Mouse (Mus musculus): ENCODE measurements around the gene Rsrp1.

Rsrp1 gene

GRCm38 (mm10) chr4:134922111-134922924 is 1.1 kb upstream of the Rsrp1 start:
- DNase-seq (ENCODE audit: low spot score) = no peak

- no peak for DNase-seq (ENCODE audit: low spot score)
Observed at GRCm38 (mm10) chr4:134922925-134923244, 507 bp upstream of the Rsrp1 start.

DNA sequence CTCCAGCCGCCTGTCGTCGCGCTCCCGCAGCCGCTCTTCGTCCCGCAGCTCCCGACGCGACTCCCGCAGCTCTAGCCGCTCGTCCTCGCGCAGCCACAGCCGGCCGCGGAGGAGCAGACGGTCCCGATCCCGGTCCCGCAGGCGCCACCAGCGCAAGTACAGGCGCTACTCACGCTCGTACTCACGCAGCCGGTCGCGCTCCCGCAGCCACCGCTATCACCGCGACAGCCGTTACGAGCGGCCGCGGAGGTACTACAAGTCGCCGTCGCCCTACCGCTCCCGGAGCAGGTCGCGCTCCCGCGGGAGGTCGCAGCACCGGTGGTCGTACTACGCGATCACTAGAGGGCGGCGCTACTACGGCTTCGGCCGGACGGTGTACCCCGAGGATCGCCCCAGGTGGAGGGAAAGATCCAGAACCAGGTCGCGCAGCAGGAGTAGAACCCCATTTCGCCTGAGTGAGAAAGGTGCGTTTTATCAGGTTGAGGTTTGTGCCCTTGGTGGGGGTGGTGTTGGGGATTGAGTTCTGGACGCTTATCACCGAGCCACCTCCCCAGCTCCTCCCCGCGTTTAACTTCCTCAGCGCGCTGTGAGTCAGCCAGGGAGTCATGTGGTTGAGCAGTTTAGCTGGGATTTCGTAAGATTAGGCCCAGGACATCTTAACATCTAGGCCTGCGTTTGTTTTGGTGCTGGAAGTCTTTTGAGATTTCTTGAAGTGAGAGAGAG is 788 bp downstream of the Rsrp1 start:
- DNase-seq (ENCODE audit: low spot score) = no peak

GRCm38 (mm10) chr4:134925206-134925605 is 1.8 kb downstream of the Rsrp1 start:
- no peak for DNase-seq (ENCODE audit: low spot score)

GRCm38 (mm10) chr4:134927815-134928463 is 4.5 kb downstream of the Rsrp1 start:
- no peak for DNase-seq (ENCODE audit: low spot score)

DNA sequence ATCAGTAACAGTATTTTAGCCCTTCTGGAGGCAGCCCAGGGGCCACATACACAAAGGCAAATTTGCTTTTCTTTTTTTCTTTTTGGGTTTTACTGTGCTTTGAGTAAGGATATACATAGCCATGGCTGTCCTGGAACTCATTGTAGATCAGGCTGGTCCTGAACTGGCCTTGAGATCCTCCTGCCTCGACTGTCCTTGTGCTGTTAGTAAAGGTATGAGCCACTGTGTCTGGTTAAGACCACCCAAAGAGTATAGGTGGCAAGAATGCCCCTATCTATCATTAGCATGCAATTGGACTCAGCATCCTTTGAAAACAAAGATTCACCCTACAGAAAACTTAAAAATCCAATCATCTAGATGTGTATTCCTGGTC is 5.1 kb downstream of the Rsrp1 start:
- DNase-seq (ENCODE audit: low spot score) = no peak

DNA sequence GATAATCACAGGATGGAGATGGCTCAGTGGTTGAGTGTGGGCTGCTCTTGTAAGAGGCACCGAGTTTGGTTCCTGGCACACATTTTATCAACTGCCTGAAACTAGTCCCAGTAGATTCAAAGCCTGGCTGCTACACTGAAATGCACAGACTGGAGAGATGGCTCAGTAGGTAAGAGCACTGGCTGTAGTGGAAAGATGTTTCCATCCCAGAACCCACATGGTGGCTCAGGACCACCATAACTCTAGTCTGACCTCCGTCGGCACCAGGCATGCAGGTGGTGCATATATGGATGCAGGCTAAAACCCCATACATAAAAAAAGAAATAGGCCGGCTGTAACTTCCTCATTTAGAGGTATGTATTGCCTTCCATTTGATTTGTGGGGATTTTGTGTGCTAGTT is 6.1 kb downstream of the Rsrp1 start:
- DNase-seq (ENCODE audit: low spot score) = no peak

GRCm38 (mm10) chr4:134930190-134930589 is 6.8 kb downstream of the Rsrp1 start:
- no peak for DNase-seq (ENCODE audit: low spot score)

DNA sequence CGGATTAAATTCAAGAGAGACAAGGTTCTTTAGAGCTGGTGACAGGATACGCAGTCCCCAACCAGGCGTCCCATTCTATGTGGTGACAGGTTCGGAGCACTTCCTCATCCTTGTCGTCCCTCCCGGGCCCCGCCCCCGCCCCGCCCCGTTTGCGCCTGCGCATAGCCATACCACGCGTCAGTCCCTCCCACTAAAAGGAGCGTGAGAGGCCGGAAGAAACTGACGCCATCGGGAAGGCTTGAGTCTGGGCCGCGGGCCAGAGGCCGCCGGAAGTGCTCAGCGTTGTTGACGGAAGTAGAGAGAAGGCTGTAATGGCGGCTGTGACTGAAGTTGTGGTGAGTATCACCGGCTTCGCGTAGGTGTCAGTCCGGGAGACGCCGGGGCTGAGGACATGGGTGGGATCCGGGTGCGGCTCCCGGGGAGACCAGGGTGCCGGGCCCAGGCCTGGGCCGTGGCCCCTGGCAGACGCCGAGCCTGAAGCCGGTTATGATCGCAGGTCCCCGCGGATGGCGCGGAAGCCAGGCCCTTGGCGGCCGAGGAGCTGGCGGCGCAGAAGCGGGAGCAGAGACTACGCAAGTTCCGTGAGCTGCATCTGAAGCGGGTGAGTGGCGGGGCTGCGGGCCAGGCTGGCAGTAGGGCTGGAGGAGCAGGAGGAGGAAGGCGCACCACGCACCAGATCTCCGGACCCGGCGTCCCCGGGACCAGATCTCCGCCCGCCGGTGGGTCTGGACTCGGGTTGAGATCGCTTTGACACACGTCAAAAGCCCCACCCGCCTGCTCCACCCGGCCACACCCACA is 7.5 kb downstream of the Rsrp1 start, which contains the start of gene Syf2:
Gene Syf2, plus strand, starts transcription at position 215 of the 798 bp plus-strand sequence.
- DNase-seq (ENCODE audit: low spot score) = peak; percentile 85

GRCm38 (mm10) chr4:134937240-134938176 is 14.1 kb downstream of the Rsrp1 start:
- no peak for DNase-seq (ENCODE audit: low spot score)

- DNase-seq (ENCODE audit: low spot score) = no peak
Observed at GRCm38 (mm10) chr4:134939900-134940299, 16.5 kb downstream of the Rsrp1 start.

GRCm38 (mm10) chr4:134943758-134944538 is 20.6 kb downstream of the Rsrp1 start:
- no peak for DNase-seq (ENCODE audit: low spot score)

GRCm38 (mm10) chr4:134946024-134946744 is 22.8 kb downstream of the Rsrp1 start:
- no peak for DNase-seq (ENCODE audit: low spot score)

- no peak for DNase-seq (ENCODE audit: low spot score)
Observed at GRCm38 (mm10) chr4:134950518-134951091, 27.2 kb downstream of the Rsrp1 start.

DNA sequence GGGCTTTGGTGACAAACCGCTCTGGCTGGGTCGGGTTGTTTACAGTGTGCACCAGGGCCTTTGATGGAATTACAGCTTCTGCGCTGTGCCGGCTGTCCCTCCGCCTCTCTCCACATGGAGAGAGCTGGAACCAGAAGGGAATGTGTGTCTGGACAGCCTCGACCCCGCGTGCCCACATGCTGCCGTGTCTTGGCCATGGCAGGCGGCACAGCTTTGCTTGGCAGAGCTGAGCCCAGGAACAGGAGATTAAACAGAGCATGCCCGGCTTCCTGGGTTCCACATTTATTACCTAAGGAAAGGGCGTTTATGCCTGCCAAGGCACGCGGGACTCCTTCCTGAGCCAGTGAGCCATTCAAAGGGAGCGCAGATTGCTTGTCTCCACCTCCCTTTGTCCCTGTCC is 31.1 kb downstream of the Rsrp1 start:
- DNase-seq (ENCODE audit: low spot score) = no peak

GRCm38 (mm10) chr4:134955196-134955595 is 31.8 kb downstream of the Rsrp1 start:
- DNase-seq (ENCODE audit: low spot score) = no peak

DNA sequence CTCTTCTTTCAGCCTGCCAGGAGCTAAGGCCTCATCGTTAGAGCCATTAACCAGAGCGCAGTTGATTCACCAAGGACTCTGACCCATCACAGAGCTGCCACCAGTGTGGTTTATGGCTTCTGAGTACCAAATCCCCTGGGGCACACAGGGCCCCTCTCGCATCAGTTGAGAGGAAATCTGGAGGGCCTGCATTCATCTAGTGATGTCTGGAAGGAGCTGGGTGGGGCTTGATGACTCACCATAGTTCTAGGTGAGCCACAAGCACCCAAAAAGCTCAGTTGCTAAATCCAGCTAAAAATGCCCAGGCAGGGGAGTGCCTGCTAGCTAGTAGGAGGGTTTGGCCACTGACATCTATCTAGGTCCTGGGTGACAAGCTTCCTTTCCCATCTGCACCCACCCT is 32.5 kb downstream of the Rsrp1 start:
- no peak for DNase-seq (ENCODE audit: low spot score)

- peak; percentile 60 for DNase-seq (ENCODE audit: low spot score)
Observed at GRCm38 (mm10) chr4:134956328-134956727, 32.9 kb downstream of the Rsrp1 start.

Data from layer of hippocampus, adult 9-10 months (tissue).